Mouse (Mus musculus) kidney, adult 18-20 months (tissue): ENCODE data around the gene Rsph14.

Experiments
- DNase-seq: peaks from one replicate; pipeline ENCODE4 v3.0.0; 2021

Gene Rsph14

DNA sequence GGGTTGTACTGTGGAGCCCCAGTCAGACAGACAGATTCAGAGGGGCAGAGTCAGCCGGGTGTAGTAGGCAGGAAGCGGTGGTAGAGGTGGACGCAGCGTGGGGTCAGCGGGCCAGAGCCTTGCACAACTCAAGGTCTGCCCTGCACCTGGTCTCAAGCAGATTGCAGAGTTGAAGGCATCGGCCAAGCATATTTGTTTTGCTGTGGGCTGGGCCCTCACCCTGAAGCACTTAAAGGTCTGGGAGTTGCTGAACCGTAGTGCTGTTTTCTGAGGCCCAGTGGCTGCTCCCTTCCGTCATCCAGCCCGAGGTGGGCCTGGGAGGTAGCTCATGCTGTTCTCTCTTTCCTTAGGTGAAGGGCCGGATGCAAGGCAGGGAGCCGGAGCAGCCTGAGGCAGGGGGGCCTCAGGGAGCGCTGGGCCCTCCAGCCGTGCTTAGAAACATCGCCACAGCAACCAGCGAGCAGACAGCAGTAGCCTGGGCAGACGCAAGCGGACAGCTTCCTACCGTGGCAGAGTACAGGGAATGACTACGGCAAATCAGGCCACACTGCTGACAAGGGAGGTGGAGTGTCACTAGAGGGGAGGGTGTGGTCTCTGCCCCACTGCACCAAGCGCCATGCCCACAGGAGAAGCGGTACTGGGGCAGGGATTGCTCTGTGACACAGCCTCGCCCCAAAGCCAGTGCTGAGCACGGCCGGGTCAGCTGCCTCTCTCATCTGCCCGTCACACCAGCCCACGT is 41.6 kb downstream of the Rsph14 start:
- DNase-seq, result no peak

DNA sequence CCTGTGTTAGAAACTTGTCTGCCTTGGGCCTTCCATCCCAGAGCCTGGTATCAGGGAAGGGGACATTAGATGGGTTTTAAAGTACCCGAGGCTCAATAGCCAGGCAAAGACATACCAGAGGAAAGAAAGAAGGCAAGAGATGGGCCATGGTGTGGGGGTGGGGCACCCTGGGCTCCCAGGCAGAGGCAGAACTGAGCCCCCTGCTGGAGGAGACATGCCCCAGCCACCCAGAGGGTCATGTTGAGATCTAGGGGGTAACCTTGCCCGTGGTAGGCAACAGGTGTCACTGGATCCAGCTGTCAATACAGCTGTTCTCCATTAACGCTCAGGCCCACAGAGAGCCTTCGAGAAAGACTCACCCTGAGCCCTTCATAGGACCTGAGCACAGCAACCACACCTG is 42.6 kb downstream of the Rsph14 start:
- no peak for DNase-seq

DNA sequence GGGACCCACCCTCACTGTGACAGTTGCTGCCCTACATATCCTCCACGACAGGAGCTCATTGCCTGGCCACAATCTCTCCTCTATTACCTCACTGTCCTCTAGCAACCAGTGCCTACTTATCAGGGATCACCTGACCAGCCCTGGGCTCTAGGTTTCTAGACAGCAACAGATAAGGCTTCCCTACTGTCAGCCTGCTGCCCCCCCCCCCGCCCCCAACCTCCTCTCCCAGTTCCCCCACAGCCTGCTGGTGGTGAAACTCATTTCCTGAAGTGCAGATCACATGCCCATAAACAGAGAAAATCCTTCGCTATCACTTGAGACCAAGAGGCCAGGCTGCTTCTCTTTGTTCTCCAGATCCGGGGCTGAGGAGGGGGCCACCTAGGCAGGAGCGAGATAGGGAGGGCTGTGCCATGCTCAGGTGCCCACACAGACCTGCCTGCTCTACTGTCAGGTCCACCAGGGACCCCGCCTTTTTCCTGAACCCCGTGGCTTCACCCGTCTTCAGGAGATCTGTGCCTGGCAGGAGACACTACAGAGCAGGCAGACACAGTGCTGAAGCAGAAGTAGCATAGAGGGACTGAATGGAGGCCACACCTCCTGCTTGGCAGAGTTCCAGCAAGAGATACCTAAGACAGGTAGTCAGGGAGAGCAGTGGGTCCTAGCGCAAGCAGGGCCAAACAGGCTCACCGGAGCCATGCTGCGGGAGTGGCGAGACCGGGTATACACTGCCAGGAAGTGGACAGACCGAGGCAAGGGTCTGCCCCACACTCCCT is 44.5 kb downstream of the Rsph14 start:
- DNase-seq, result no peak

DNA sequence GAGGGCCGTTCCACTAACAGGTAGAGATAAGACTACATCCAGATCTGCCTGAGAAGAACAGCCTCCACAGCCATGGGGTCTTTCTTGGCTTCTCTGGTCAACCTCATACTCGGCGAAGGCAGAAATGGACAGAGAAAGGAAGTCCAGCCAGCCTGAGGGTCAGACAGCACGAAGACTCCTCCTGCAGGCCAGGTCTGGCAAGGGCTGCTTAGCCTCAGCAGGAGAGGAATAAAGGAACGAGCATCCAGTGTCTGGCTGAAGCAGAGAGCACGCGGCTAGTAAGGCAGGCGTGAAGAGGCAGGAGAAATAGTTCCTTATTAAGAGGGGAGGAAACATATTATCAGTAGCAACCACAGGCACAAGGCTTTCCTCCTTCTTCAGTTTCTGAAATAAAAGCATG is 49.2 kb downstream of the Rsph14 start:
- DNase-seq, result no peak

DNA sequence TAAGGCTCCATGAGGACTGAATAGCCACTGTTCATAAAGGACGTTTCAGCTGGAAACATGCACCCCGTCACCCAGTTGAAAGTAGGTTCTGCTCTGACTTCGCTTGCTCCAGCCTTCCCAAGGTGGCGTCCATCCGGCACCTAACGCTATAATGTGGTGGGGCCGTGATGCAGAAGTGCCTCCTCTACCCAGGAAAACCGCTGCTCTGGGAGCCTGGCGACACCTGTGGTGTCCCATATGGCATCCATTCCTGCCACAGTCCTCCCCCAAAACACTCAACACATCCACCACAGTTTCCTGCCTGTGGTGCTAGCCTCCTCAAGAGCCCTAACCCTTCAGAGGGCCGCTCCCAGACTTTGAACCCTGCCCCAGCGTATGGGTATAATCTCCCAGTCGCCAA is 51.2 kb downstream of the Rsph14 start:
- DNase-seq, result no peak

DNA sequence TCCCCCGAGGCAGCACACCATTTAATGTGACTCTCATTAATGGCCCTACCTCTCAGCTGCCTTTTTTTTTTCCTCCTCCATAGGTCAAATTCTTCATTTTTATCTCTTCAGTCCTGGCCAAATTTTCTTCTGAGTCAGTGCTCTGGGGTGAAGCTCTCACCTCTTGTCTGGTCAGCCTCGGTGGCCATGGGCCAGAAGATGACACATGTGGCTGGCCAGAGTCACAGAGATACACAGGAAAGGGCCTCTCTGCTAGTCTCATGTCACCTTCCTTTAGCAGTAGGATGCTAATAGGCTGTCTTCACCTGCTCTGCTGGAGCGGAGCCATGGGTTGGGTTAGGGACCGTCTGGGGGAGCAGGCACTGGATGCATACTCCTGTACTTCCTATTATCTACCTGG is 54.3 kb downstream of the Rsph14 start:
- DNase-seq, result no peak

- DNase-seq, result no peak
Observed at GRCm38 (mm10) chr10:74976429-74976828, 56.0 kb downstream of the Rsph14 start.

GRCm38 (mm10) chr10:74975626-74976025 is 56.8 kb downstream of the Rsph14 start:
- no peak for DNase-seq

DNA sequence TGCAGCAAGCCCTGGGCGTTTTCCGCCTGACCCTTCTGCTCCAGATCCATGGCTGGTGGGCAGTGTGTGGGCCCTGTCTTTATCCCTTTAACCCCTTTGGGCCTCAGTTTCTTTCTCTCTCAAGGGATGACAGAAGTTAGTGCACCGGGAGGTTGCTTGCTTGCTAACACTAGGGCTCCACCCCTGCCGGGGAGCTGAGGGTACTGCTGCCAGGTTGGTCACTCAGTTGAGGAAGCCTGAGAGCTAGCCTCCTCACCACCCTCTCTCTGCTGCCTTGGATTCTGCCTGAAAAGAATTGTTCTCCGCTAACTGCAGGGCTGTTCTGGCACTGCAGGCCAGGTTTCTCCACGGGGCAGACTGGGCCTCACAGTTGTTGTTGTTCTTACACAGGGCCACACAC is 59.4 kb downstream of the Rsph14 start:
- no peak for DNase-seq

- no peak for DNase-seq
Observed at GRCm38 (mm10) chr10:74969266-74969665, 63.1 kb downstream of the Rsph14 start.

- peak; percentile 15 for DNase-seq
Observed at GRCm38 (mm10) chr10:74967651-74968267, 64.6 kb downstream of the Rsph14 start.

- DNase-seq, result peak; percentile 97
Observed at GRCm38 (mm10) chr10:74966850-74967451, 65.4 kb downstream of the Rsph14 start, which contains the start of gene Gnaz. Gene Gnaz (plus strand): TSS chr10:74967177.

GRCm38 (mm10) chr10:74964380-74964779 is 68.0 kb downstream of the Rsph14 start:
- DNase-seq, result no peak

GRCm38 (mm10) chr10:74952830-74953443 is 79.4 kb downstream of the Rsph14 start:
- DNase-seq, result no peak

DNA sequence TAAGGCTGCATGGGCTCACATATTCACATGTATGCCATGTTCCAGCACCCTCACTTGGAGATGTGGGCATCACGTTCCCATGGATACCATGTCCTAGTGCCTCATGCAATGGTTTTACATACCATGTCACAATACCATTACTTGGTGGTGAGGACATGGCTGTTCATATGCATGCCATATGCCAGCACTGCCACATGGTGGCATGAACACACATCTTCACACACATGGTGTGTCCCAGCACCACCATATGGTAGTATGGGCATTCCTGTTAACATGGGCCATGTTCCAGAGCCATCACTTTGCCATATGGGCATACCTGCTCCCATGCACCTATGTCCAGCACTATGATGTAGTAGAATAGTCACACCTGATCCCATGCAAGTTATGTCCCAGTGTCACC is 91.6 kb downstream of the Rsph14 start:
- no peak for DNase-seq

DNA sequence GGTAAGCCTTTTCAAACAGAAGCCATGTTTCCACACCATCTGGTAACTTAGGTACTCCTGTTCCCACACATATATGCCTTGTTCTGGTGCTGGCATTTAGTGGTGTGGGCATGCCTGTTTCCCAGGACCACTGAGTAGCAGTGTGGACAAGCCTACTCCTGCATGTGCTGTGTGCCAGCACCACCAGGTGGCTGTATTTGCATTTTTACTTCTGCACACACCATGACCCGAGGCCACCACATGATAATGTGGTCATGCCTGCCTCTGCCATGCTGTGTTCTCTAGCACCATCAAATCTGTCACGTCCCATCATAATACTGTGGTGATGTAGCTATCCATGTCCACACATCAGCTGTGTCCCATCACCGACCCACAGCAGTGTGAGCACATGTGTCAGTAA is 93.1 kb downstream of the Rsph14 start:
- DNase-seq, result no peak

- no peak for DNase-seq
Observed at GRCm38 (mm10) chr10:74938410-74938809, 94.0 kb downstream of the Rsph14 start.

GRCm38 (mm10) chr10:74937003-74937790 is 95.2 kb downstream of the Rsph14 start:
- peak; percentile 21 for DNase-seq

DNA sequence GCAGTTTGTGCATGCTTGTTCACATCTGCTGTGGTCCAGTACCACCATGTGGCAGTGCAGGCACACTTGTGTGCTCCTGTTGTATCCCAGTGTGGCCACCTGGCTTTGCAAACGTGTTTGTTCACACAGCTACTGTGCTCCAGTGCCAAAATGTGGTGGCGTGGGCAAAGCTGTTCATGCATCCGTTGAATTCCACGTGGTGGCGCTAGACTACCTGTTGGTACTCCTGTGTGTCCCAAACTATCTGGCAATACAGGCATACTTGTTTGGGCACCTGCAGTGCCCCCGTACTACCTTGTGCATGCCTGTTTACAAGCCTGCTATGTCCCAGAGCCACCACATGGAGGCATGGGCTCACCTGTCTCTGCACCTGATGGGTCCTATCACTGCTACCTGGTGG is 97.4 kb downstream of the Rsph14 start:
- peak; percentile 19 for DNase-seq

- no peak for DNase-seq
Observed at GRCm38 (mm10) chr10:74934521-74934920, 97.9 kb downstream of the Rsph14 start.

- no peak for DNase-seq
Observed at GRCm38 (mm10) chr10:74933548-74934190, 98.7 kb downstream of the Rsph14 start.

DNA sequence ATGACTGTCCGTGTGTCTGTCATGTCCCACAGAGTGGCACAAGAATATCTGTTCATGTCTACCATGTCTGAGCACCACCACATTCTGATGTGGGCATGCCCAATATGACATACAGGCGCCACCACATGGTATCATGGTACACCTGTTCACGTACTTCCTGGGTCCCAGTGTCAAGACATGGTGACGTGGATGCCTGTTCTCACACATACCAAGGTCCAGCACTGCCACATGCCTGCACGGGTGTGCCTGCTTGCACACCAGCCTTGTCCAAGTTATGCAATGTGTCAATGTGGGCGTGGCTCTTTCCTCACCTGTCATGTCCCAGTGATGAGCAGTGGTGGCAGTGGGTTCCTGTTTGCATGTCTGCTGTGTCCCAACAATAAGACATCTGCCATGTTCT is 99.9 kb downstream of the Rsph14 start:
- DNase-seq, result no peak
